Mouse (Mus musculus) lung, postnatal 36 days (tissue): ENCODE data around the gene Add2.
A peak's percentile ranks its signal among the peaks of the same experiment; 100 is the strongest.

Experiments
- DNase-seq: peaks from one replicate; pipeline ENCODE4 v3.0.0; 2022; ENCODE audit warnings: mixed read lengths

The Add2 gene

GRCm38 (mm10) chr6:86148518-86148917, 120.0 kb downstream of the Add2 start:
- DNase-seq, result no peak

GRCm38 (mm10) chr6:86149001-86149400, 120.5 kb downstream of the Add2 start:
- DNase-seq, result no peak

- DNase-seq, result no peak
These were observed 124.2 kb downstream of the Add2 start for GRCm38 (mm10) chr6:86152676-86153075.

- DNase-seq, result peak; percentile 32
These were observed 125.0 kb downstream of the Add2 start for GRCm38 (mm10) chr6:86153436-86153990.

GRCm38 (mm10) chr6:86154006-86154405, 125.5 kb downstream of the Add2 start:
- DNase-seq, result no peak

GRCm38 (mm10) chr6:86154481-86154880, 126.0 kb downstream of the Add2 start:
- no peak for DNase-seq

- DNase-seq, result peak; percentile 68
These were observed 129.1 kb downstream of the Add2 start for GRCm38 (mm10) chr6:86157253-86158234.

- DNase-seq, result no peak
These were observed 132.4 kb downstream of the Add2 start for GRCm38 (mm10) chr6:86160878-86161277.

- no peak for DNase-seq
These were observed 133.1 kb downstream of the Add2 start for GRCm38 (mm10) chr6:86161586-86161985.

GRCm38 (mm10) chr6:86164028-86164427, 135.5 kb downstream of the Add2 start:
- DNase-seq, result peak; percentile 50

GRCm38 (mm10) chr6:86166426-86166825, 137.9 kb downstream of the Add2 start:
- DNase-seq, result no peak

GRCm38 (mm10) chr6:86167851-86168250, 139.4 kb downstream of the Add2 start:
- no peak for DNase-seq

GRCm38 (mm10) chr6:86169166-86169565, 140.7 kb downstream of the Add2 start:
- no peak for DNase-seq
